Mouse (Mus musculus): ENCODE results near the gene Gm49320.
A peak's percentile ranks its signal among the peaks of the same experiment; 100 is the strongest.

Gene Gm49320

GRCm38 (mm10) chr8:4259125-4259804, 20.6 kb downstream of the Gm49320 start, which contains the start of gene Ctxn1:
Gene Ctxn1, minus strand, starts transcription at chr8:4259274.
- DNase-seq (ENCODE audit: low read depth, low spot score): peak; percentile 96

- no peak for DNase-seq (ENCODE audit: low read depth, low spot score)
Observed at GRCm38 (mm10) chr8:4259805-4260170, 21.1 kb downstream of the Gm49320 start.

- DNase-seq (ENCODE audit: low read depth, low spot score): no peak
Observed at GRCm38 (mm10) chr8:4263105-4263791, 24.6 kb downstream of the Gm49320 start.

- no peak for DNase-seq (ENCODE audit: low read depth, low spot score)
Observed at GRCm38 (mm10) chr8:4265160-4265914, 26.7 kb downstream of the Gm49320 start.

DNA sequence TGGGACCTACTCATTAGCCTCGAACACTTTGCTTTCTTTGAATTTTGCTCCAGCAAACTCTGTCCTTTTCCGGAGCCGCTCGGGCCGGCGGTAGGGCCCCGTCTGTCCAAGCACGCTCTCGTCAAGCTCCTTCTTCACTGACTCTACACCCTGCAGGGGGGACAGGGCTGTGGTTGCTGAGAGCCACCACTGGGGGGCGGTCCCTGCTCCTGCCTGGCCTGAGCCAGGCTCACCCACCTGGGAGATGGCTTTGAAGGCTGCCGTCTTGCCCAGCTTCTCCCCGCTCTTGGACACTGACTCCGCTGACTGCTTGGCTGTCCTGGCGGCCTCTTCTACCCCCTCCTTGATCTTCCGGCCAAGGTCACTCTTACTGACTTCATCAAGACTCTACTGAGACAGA, 29.0 kb downstream of the Gm49320 start:
- no peak for DNase-seq (ENCODE audit: low read depth, low spot score)

GRCm38 (mm10) chr8:4269609-4270008, 30.9 kb downstream of the Gm49320 start:
- no peak for DNase-seq (ENCODE audit: low read depth, low spot score)

DNA sequence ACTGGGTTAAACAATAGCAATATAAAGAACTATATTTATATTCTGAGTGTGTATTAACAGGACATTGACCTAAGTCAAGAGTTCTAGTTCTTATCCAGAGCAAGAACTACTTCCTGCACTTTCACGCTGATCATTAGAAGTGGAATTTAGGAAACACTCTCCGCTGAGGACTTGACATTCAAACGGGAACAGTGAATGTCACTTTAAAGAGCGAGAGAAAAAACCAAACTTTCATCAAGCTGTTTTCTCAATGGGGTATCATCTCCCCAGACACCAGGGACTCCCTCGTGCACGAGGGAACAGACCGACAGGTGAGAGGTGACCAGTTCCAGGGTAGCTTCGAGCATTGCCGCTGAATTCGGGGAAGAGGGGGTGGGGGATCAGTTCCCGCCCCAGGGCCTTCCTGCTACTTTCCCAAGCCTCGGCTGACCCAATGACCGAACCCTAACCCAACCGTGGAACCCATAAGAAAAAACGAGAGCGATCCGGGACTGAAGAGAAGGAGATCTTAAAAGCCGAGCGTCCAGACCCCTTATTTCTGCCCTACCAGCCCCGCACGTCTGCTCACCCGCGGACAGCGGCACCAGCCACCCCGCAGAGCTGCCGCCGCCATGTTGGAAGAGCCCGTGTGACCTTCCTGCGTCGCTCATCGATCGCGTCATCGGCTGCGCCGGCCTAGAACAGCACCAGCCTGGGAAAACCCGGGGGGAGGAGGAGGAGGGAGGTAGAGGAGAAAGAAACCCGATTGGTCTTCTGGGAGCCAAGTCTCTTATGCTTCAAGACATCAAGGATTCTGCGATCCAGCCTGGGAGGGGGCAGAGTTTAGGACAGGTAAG, 36.8 kb downstream of the Gm49320 start, which contains the start of gene Timm44:
Gene Timm44, minus strand, starts transcription at position 639 of the 836 bp plus-strand sequence.
- DNase-seq (ENCODE audit: low read depth, low spot score): peak; percentile 98

DNA sequence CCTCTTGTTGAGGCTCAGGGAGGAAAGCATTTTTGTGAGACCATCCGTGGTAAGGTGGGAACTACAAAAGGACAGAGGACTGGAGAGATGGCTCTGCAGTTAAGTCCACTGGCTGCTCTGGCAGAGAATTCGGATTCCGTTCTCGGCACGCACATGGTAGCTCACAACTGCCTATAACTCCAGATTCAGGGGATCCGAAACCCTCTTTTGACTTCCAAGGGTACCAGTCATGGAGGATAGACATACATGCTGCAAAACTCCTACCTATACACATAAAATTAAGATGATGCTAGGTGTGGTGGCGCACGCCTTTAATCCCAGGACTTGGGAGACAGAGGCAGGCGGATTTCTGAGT, 37.4 kb downstream of the Gm49320 start:
- DNase-seq (ENCODE audit: low read depth, low spot score): no peak

- no peak for DNase-seq (ENCODE audit: low read depth, low spot score)
Observed at GRCm38 (mm10) chr8:4292738-4293137, 54.1 kb downstream of the Gm49320 start.

- no peak for DNase-seq (ENCODE audit: low read depth, low spot score)
Observed at GRCm38 (mm10) chr8:4297822-4298221, 59.2 kb downstream of the Gm49320 start.
